Mouse (Mus musculus): ENCODE results near the gene Fcrl1.
A peak's percentile ranks its signal among the peaks of the same experiment; 100 is the strongest.
"Not testable (repeated sequence)": the region's sequence is repeated elsewhere in the genome, so short reads cannot be mapped to it uniquely, and the experiment has no call there.

The Fcrl1 gene

GRCm38 (mm10) chr3:87376195-87377165 lies at the start of gene Fcrl1:
Fcrl1 (plus strand) TSS chr3:87376387.
- peak; percentile 16 for DNase-seq (ENCODE audit: inconsistent ontology term)

- DNase-seq (ENCODE audit: inconsistent ontology term): no peak
These were observed 38.3 kb upstream of the Fcrl1 start for GRCm38 (mm10) chr3:87337899-87338298.

- not testable (repeated sequence) for DNase-seq (ENCODE audit: inconsistent ontology term)
These were observed 25.2 kb upstream of the Fcrl1 start for GRCm38 (mm10) chr3:87350992-87351391.

DNA sequence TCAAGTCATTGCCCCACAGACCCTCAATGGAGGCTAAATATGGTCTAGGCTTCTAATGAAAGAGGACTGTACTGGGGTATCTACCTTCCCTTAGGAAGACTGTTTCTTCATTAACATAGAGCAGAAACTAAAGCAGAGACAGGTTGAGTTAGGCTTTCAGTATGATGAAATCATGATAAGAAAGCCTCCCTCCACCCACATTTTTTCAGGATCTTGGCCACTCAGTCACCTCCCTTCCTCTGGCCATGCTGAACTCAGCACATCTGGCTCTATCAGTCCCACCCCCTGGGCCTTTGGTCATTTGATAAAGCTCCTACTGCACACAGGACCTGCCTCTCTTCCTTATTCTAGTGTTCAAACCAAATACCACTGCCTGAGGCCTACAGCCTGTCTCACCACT lies 18.6 kb upstream of the Fcrl1 start, which contains the start of gene Cd5l:
Cd5l (plus strand) TSS at position 301 of the 400 bp plus-strand sequence.
- no peak for DNase-seq (ENCODE audit: inconsistent ontology term)

DNA sequence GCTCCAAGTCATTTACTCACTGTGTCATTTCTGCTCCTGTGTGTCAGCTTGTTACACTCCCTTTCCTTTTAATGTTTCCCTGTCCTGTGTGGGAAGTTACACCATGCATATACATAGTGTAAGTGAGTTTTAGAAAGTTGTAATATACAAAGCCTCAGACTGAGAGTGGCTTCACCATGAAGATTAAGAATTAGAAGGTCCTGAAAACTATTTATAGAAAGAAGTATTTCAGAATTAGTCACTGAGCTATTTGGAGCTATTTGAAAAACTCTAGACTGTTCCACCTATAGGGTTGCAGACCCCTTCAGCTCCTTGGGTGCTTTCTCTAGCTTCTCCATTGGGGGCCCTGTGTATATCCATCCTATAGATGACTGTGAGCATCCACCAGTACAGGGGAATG lies 17.0 kb upstream of the Fcrl1 start:
- no peak for DNase-seq (ENCODE audit: inconsistent ontology term)

DNA sequence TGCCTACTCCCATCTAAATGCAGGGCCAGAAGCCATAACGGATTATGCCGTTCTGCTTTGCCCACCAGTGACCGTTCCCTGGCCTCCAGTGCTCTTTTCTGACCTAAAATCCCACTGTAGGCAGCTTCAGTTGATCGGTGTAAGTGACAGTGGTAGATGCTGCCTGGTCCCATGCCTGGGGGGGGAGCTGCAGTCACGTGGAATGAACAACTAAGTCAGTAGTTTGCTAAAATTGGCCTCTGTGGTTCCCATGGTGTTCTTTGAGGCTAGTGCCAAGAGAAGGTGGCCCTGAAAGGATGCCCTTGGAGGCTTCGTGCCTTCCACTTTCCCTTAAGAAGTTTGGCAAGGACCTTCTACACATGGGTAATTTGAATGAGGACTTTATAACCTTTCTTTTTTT lies 15.7 kb upstream of the Fcrl1 start:
- DNase-seq (ENCODE audit: inconsistent ontology term): no peak

DNA sequence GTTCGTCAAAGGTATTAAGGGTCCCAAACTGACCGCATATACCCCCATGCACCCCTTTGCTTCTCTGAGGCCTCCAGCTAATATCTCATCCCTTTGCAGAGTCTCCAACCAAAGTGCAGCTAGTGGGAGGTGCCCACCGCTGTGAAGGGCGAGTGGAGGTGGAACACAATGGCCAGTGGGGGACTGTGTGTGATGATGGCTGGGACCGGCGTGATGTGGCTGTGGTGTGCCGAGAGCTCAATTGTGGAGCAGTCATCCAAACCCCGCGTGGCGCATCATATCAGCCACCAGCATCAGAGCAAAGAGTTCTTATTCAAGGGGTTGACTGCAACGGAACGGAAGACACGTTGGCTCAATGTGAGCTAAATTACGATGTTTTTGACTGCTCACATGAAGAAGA lies 10.5 kb upstream of the Fcrl1 start:
- DNase-seq (ENCODE audit: inconsistent ontology term): no peak

GRCm38 (mm10) chr3:87367511-87367910 lies 8.7 kb upstream of the Fcrl1 start:
- no peak for DNase-seq (ENCODE audit: inconsistent ontology term)

- no peak for DNase-seq (ENCODE audit: inconsistent ontology term)
These were observed 7.0 kb upstream of the Fcrl1 start for GRCm38 (mm10) chr3:87369181-87369580.

- DNase-seq (ENCODE audit: inconsistent ontology term): no peak
These were observed 1.0 kb downstream of the Fcrl1 start for GRCm38 (mm10) chr3:87377228-87377627.

- no peak for DNase-seq (ENCODE audit: inconsistent ontology term)
These were observed 1.5 kb downstream of the Fcrl1 start for GRCm38 (mm10) chr3:87377719-87378118.

- not testable (repeated sequence) for DNase-seq (ENCODE audit: inconsistent ontology term)
These were observed 3.6 kb downstream of the Fcrl1 start for GRCm38 (mm10) chr3:87379641-87380315.

GRCm38 (mm10) chr3:87381806-87382712 lies 5.9 kb downstream of the Fcrl1 start:
- DNase-seq (ENCODE audit: inconsistent ontology term): no peak

DNA sequence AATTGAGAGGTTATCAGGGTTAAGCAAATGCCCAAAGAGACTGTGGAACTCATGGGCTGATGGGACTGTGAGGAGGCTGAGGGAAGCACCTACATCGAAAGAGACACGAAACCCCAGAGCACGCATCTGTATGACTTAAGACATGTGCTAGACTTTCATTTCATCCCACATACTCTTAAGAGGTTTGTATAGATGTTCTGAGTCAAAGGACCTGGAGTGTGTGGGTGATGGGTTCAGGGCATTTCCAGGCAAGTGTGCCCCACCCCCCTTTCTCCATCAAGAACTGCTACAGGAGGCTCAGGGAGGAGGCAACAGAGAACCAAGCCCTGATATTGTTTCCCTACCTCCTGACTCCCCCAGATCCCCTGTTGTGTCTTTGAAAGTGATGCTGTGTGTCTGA lies 7.1 kb downstream of the Fcrl1 start:
- no peak for DNase-seq (ENCODE audit: inconsistent ontology term)

GRCm38 (mm10) chr3:87385105-87385504 lies 8.9 kb downstream of the Fcrl1 start:
- no peak for DNase-seq (ENCODE audit: inconsistent ontology term)

GRCm38 (mm10) chr3:87390935-87391334 lies 14.7 kb downstream of the Fcrl1 start:
- peak; percentile 81 for DNase-seq (ENCODE audit: inconsistent ontology term)

GRCm38 (mm10) chr3:87398809-87399208 lies 22.6 kb downstream of the Fcrl1 start:
- no peak for DNase-seq (ENCODE audit: inconsistent ontology term)

DNA sequence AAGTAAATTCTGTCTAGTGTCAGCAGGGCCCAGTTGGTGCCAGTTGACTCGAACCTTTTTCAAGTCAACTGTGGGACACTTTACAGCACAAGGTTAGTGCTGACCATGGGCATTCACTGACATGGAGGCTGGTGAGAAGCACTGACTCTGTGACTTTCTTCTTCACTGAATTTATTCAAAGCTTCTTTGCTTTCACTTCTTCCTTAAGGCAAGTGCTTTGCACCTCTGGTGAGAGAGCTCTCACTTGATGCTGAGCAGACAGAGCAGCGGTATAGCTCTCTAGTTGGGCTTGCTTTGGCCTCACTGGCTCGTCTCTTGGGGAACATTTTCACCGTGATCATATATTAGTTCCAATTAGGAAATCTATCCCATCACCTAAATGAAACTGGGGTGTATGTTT lies 23.7 kb downstream of the Fcrl1 start:
- no peak for DNase-seq (ENCODE audit: inconsistent ontology term)

DNA sequence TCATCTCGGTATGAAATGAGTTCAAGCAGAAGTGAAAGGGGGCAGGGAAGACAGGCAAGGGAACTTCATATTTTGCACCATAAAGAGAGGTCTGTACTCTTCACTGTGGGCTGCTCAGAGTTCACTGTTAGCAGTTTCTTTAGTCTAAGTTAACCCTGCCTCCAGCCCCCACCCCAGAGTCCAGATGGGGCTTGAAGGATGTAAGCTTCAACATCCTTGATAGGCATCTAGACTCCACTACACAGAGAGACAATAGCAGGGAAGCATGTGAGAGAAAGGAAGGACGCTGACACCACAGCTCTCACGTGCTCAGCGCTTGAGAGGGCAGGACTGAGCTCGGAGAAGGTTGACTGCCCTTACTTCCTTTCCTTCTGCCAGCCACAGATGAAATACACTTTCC lies 25.1 kb downstream of the Fcrl1 start:
- no peak for DNase-seq (ENCODE audit: inconsistent ontology term)

- DNase-seq (ENCODE audit: inconsistent ontology term): no peak
These were observed 32.0 kb downstream of the Fcrl1 start for GRCm38 (mm10) chr3:87408171-87408570.

- DNase-seq (ENCODE audit: inconsistent ontology term): no peak
These were observed 33.2 kb downstream of the Fcrl1 start for GRCm38 (mm10) chr3:87409196-87409935.

Measured in Muller cell, postnatal 12 days (primary cell).